Mouse (Mus musculus): ENCODE results near the gene Bex1. TPM values are rescaled to one million over a fixed set of nuclear protein-coding genes. Genes with fewer than 3 reads are reported as not detected.

The Bex1 gene
- polyA plus RNA-seq (2012; rRNA removed; ENCODE audit: low replicate concordance), result 1.4 TPM in 1 of 2 replicates, not detected in the other

GRCm38 (mm10) chrX:136214729-136215677, at the start of gene Bex1, which contains the start of gene Tceal7:
Bex1 (minus strand) TSS chrX:136215513.
Tceal7 (plus strand) TSS chrX:136214779.

GRCm38 (mm10) chrX:136244574-136245229, 29.4 kb upstream of the Bex1 start, which contains the start of gene Tceal9:
Tceal9 (plus strand) TSS chrX:136245079.

GRCm38 (mm10) chrX:136203664-136204066, 11.6 kb downstream of the Bex1 start, which contains the start of gene Tceal5:
Tceal5 (minus strand) TSS chrX:136203876.

GRCm38 (mm10) chrX:136172118-136172551, 43.2 kb downstream of the Bex1 start, which contains the start of gene Tceal8:
Tceal8 (minus strand) TSS chrX:136172342.

Other genes with a start within 250 kb of the Bex1 start
- gene Arxes2, start 221.7 kb downstream of the Bex1 start, polyA plus RNA-seq (2012; rRNA removed; ENCODE audit: low replicate concordance), result 38.8 and 88.4 TPM in 2 replicates
- 5.7 and 24.1 TPM in 2 replicates for gene Arxes1, start 182.1 kb downstream of the Bex1 start, polyA plus RNA-seq (2012; rRNA removed; ENCODE audit: low replicate concordance)
- gene Bex2, start 147.3 kb downstream of the Bex1 start, polyA plus RNA-seq (2012; rRNA removed; ENCODE audit: low replicate concordance), result not detected in 2 replicates
- gene Nxf3, start 130.3 kb downstream of the Bex1 start, polyA plus RNA-seq (2012; rRNA removed; ENCODE audit: low replicate concordance), result not detected in 2 replicates
- not detected in 2 replicates for gene Bex4, start 76.5 kb downstream of the Bex1 start, polyA plus RNA-seq (2012; rRNA removed; ENCODE audit: low replicate concordance)
- gene Tceal8, start 43.2 kb downstream of the Bex1 start, polyA plus RNA-seq (2012; rRNA removed; ENCODE audit: low replicate concordance), result 2.4 and 6.5 TPM in 2 replicates
- 0.19 TPM in 1 of 2 replicates, not detected in the other for gene Tceal5, start 11.6 kb downstream of the Bex1 start, polyA plus RNA-seq (2012; rRNA removed; ENCODE audit: low replicate concordance)
- gene Tceal7, start 734 bp downstream of the Bex1 start, polyA plus RNA-seq (2012; rRNA removed; ENCODE audit: low replicate concordance), result 0.49 TPM in 1 of 2 replicates, not detected in the other
- gene Tceal9, start 29.6 kb upstream of the Bex1 start, polyA plus RNA-seq (2012; rRNA removed; ENCODE audit: low replicate concordance), result 4.4 and 15.2 TPM in 2 replicates
- 16.9 and 32.1 TPM in 2 replicates for gene Bex3, start 54.7 kb upstream of the Bex1 start, polyA plus RNA-seq (2012; rRNA removed; ENCODE audit: low replicate concordance)

Data from mammary gland, adult 2 months (tissue).